Mouse (Mus musculus): ENCODE results near the gene Eps15.

GRCm38 (mm10) chr4:109251605-109252004, 28.5 kb upstream of the Eps15 start:
- TF ChIP-seq CTCF (IDR thresholded peaks at IDR 0.05; ENCODE audit: extremely low read depth, insufficient read depth, insufficient read length, insufficient replicate concordance): peak; percentile 51; the same call in 1 of the 2 replicates
- TF ChIP-seq POLR2A (IDR thresholded peaks at IDR 0.05; ENCODE audit: low read depth, low read length): no peak
